Mouse (Mus musculus) adipocyte (in vitro differentiated cells): ENCODE measurements at regions not wholly inside any gene's neighbourhood (a gene's known extent, or its start where the extent isn't known, plus 50 kb on each side); places are given as distances from the start of the nearest gene placed in this dataset.
A peak's percentile ranks its signal among the peaks of the same experiment; 100 is the strongest.

ENCODE experiments used
- DNase-seq: peaks from one replicate; pipeline ENCODE4 v3.0.0-alpha.2; 2016; ENCODE audit warnings: low spot score

- DNase-seq, result no peak
Measured at GRCm38 (mm10) chr7:34506816-34507215, 113.7 kb upstream of the Lsm14a start.

- peak; percentile 32 for DNase-seq
Measured at GRCm38 (mm10) chr7:34493892-34494291, 100.8 kb upstream of the Lsm14a start.

GRCm38 (mm10) chr7:34484908-34485598 lies 91.9 kb upstream of the Lsm14a start:
- DNase-seq, result no peak

- no peak for DNase-seq
Measured at GRCm38 (mm10) chr7:34483368-34483767, 90.3 kb upstream of the Lsm14a start.

GRCm38 (mm10) chr7:34480771-34481170 lies 87.7 kb upstream of the Lsm14a start:
- DNase-seq, result no peak

GRCm38 (mm10) chr7:34471003-34471402 lies 77.9 kb upstream of the Lsm14a start:
- no peak for DNase-seq

- DNase-seq, result peak; percentile 16
Measured at GRCm38 (mm10) chr7:34462069-34462468, 69.0 kb upstream of the Lsm14a start.

- no peak for DNase-seq
Measured at GRCm38 (mm10) chr7:34459834-34460495, 66.8 kb upstream of the Lsm14a start.

- DNase-seq, result no peak
Measured at GRCm38 (mm10) chr7:34458851-34459250, 65.7 kb upstream of the Lsm14a start.

- no peak for DNase-seq
Measured at GRCm38 (mm10) chr7:34448364-34448763, 55.2 kb upstream of the Lsm14a start.

GRCm38 (mm10) chr7:34444263-34444662 lies 51.1 kb upstream of the Lsm14a start:
- DNase-seq, result no peak
